Mouse (Mus musculus): ENCODE results near the gene Plbd2.

DNA sequence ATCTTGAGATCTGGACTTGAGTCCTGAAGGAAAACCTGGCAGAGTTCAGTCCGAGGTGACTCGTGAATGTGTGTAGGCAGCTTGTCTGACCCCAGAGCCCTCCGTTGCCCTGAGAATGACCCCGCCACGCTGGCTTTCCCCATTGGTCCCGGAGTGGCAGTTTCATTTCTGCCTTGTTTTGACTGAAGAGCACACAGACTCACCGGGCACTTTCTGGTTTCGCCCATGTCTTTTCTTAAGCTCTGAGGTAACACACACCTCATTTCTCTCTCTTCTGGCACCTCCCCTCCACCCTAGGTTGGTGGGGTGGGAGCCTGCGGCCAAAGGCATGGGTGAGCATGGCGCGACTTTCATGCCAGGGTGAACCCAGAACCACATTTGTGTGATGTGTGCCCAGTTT, 22.9 kb upstream of the Plbd2 start:
- TF ChIP-seq MAX (IDR thresholded peaks at IDR 0.05; ENCODE audit: low read depth) (no peak), POLR2A (IDR thresholded peaks at IDR 0.05; ENCODE audit: insufficient read length, low read depth) (no peak), CEBPB (IDR thresholded peaks at IDR 0.05; ENCODE audit: insufficient read depth, poor library complexity, severe bottlenecking) (no peak), MYOG (IDR thresholded peaks at IDR 0.05; ENCODE audit: control insufficient read depth in 1 of 3, insufficient read depth in 1 of 3, insufficient read length in 2 of 3, low read depth in 2 of 3) (no peak), E2F4 (IDR thresholded peaks at IDR 0.05; ENCODE audit: insufficient read depth) (no peak), TCF12 (IDR thresholded peaks at IDR 0.05; ENCODE audit: insufficient read depth, poor library complexity, severe bottlenecking) (no peak), USF1 (IDR thresholded peaks at IDR 0.05; ENCODE audit: low read depth) (no peak), MYOD1 (IDR thresholded peaks at IDR 0.05; ENCODE audit: control insufficient read depth in 1 of 3, insufficient read length in 2 of 3, low read depth in 2 of 3) (no peak), POLR2AphosphoS2 (IDR thresholded peaks at IDR 0.05; ENCODE audit: insufficient read length, low read depth) (no peak), REST (IDR thresholded peaks at IDR 0.05; ENCODE audit: insufficient read depth, insufficient read length) (no peak)
